Mouse (Mus musculus) heart, adult 2 months (tissue): Measurements from ENCODE around the gene Syt16. TPM values are rescaled to one million over a fixed set of nuclear protein-coding genes. Genes with fewer than 3 reads are reported as not detected.

Source experiments
- DNase-seq, 2 experiments: peaks; one replicate each; pipeline ENCODE4 v3.0.0; 2021
- H3K27ac ChIP-seq: fragments of 200-600 bp; 2 replicates; pipeline ENCODE4 v1.8.1; 2022
- H3K27me3 ChIP-seq: fragments of 200-500 bp; 2 replicates; pipeline ENCODE4 v1.6.1; 2012; ENCODE audit warnings: mild to moderate bottlenecking, low read length, inconsistent platforms, mixed read lengths; ENCODE audit not compliant: control insufficient read depth, insufficient read depth
- H3K36me3 ChIP-seq: fragments of 200-500 bp; 2 replicates; pipeline ENCODE4 v1.6.1; 2012; ENCODE audit warnings: low read length, inconsistent platforms; ENCODE audit not compliant: control insufficient read depth, insufficient read depth
- H3K4me1 ChIP-seq: fragments of 200-500 bp; 2 replicates; pipeline ENCODE4 v1.6.1; 2011; ENCODE audit warnings: low read length; ENCODE audit not compliant: control insufficient read depth, insufficient read depth
- H3K4me3 ChIP-seq: fragments of 200-600 bp; 2 replicates; pipeline ENCODE4 v1.8.1; 2022
- H3K79me2 ChIP-seq: fragments of 200-500 bp; replicated peaks from 2 replicates; pipeline ENCODE4 v1.6.1; 2012; ENCODE audit warnings: mild to moderate bottlenecking, inconsistent platforms, low read length, moderate library complexity, mixed read lengths; ENCODE audit not compliant: control insufficient read depth, insufficient read depth
- H3K9ac ChIP-seq: fragments of 200-500 bp; 2 replicates; pipeline ENCODE4 v1.6.1; 2012; ENCODE audit warnings: low read depth, mild to moderate bottlenecking, control low read depth, inconsistent platforms, low read length, mixed read lengths
- CTCF ChIP-seq: fragments of 200-600 bp; IDR thresholded peaks from 2 replicates; pipeline ENCODE4 v1.8.1; 2022; ENCODE audit warnings: antibody characterized with exemption, mild to moderate bottlenecking, moderate library complexity
- EP300 ChIP-seq: fragments of 200-500 bp; IDR thresholded peaks from 2 replicates; pipeline ENCODE4 v1.6.1; 2011; ENCODE audit warnings: low read depth, low read length, control low read depth; ENCODE audit not compliant: insufficient read depth
- POLR2A ChIP-seq: fragments of 200-500 bp; IDR thresholded peaks from 2 replicates; pipeline ENCODE4 v1.6.1; 2011; ENCODE audit warnings: mild to moderate bottlenecking, low read depth, low read length, control low read depth; ENCODE audit not compliant: insufficient read depth
- WGBS: fragments of 180-500 bp; shearing (Covaris S2); methylation state at CpG from one replicate; pipeline ENCODE4 v1.1.7; 2018; 5-methylcytosine and 5-hydroxymethylcytosine counted together
- intact Hi-C: fragments of 180-260 bp; cut with DNase I; formaldehyde crosslinking; loops from one replicate; pipeline ENCODE4 v1.15.1; 2025
- polyA plus RNA-seq: library from polyadenylated mRNA; depleted of rRNA; stranded (reverse); fragments of >200 nt; gene quantifications from 2 replicates; pipeline ENCODE4 v1.2.3, GENCODE M21; 2012
- total RNA-seq, 2 experiments: library from RNA; stranded (reverse); gene quantifications; 2 replicates each; pipeline ENCODE4 v1.2.3; 2021

The Syt16 gene
- total and polyA plus RNA-seq, 3 experiments, result 0.10 TPM; not detected in 2

- H3K36me3 ChIP-seq, result no peaks in the 10 kb centered on the region
- H3K27ac ChIP-seq, result no peak overlapping the region
- H3K4me3 ChIP-seq, result no peak overlapping the region
- WGBS, result 1% methylated on average over 4 of the region's 4 CpGs
- no peaks in the 10 kb centered on the region for H3K27me3 ChIP-seq
- H3K79me2 ChIP-seq, result no peaks in the 10 kb centered on the region
- no peaks in the 10 kb centered on the region for H3K4me1 ChIP-seq
- intact Hi-C loops, result loop anchor here (5.0 kb wide), 2 partner anchors 281 to 586 kb away; no protein-coding TSS in a partner anchor
- H3K9ac ChIP-seq, result no peak overlapping the region
- DNase-seq, result no peak
- TF ChIP-seq CTCF (peak; percentile 85), POLR2A (no peak), EP300 (no peak)
These were observed 296.2 kb downstream of the Syt16 start for GRCm38 (mm10) chr12:74293624-74294023.

- H3K27me3 ChIP-seq, result no peaks in the 10 kb centered on the region
- H3K4me3 ChIP-seq, result no peak overlapping the region
- no peak for DNase-seq
- no peak for TF ChIP-seq EP300
- TF ChIP-seq POLR2A, result no peak
- TF ChIP-seq CTCF, result no peak
- H3K79me2 ChIP-seq, result no peaks in the 10 kb centered on the region
- no peaks in the 10 kb centered on the region for H3K36me3 ChIP-seq
- H3K27ac ChIP-seq, result no peak overlapping the region
- 46% methylated on average over 5 of the region's 5 CpGs for WGBS
- no peak overlapping the region for H3K9ac ChIP-seq
- intact Hi-C loops, result no loop called here
- no peaks in the 10 kb centered on the region for H3K4me1 ChIP-seq
These were observed 298.9 kb downstream of the Syt16 start for GRCm38 (mm10) chr12:74296374-74296773.

- WGBS, result 86% methylated on average over 6 of the region's 6 CpGs
These were observed 304.1 kb downstream of the Syt16 start for GRCm38 (mm10) chr12:74301559-74301958.

GRCm38 (mm10) chr12:74303418-74304294 lies 306.2 kb downstream of the Syt16 start:
- H3K4me1 ChIP-seq, result no peaks in the 10 kb centered on the region

More at GRCm38 (mm10) chr12:74301559-74301958, 304.1 kb downstream of the Syt16 start:
- Histone ChIP-seq H3K4me1 (no peaks in the 10 kb centered on the region), H3K4me3 (no peak overlapping the region), H3K27ac (no peak overlapping the region), H3K36me3 (no peaks in the 10 kb centered on the region), H3K27me3 (no peaks in the 10 kb centered on the region), H3K79me2 (no peaks in the 10 kb centered on the region), H3K9ac (no peak overlapping the region)
- no peak for TF ChIP-seq EP300
- no peak for TF ChIP-seq CTCF
- TF ChIP-seq POLR2A, result no peak
- intact Hi-C loops, result no loop called here
- DNase-seq, result no peak

GRCm38 (mm10) chr12:74312611-74313010 lies 315.1 kb downstream of the Syt16 start:
- no peaks in the 10 kb centered on the region for H3K36me3 ChIP-seq
- intact Hi-C loops, result no loop called here
- H3K27ac ChIP-seq, result no peak overlapping the region
- no peak for DNase-seq
- 81% methylated on average over 3 of the region's 3 CpGs for WGBS
- no peak for TF ChIP-seq POLR2A
- TF ChIP-seq CTCF, result no peak
- TF ChIP-seq EP300, result no peak
- H3K4me3 ChIP-seq, result no peak overlapping the region
- H3K9ac ChIP-seq, result no peak overlapping the region
- no peaks in the 10 kb centered on the region for H3K27me3 ChIP-seq
- H3K79me2 ChIP-seq, result no peaks in the 10 kb centered on the region
- peaks cover 3% of the 10 kb centered on the region for H3K4me1 ChIP-seq

More at GRCm38 (mm10) chr12:74303418-74304294, 306.2 kb downstream of the Syt16 start:
- H3K36me3 ChIP-seq, result no peaks in the 10 kb centered on the region
- TF ChIP-seq POLR2A (no peak), CTCF (no peak), EP300 (no peak)
- no peaks in the 10 kb centered on the region for H3K27me3 ChIP-seq
- no peaks in the 10 kb centered on the region for H3K79me2 ChIP-seq
- DNase-seq, result no peak
- H3K27ac ChIP-seq, result no peak overlapping the region
- 61% methylated on average over 9 of the region's 9 CpGs for WGBS
- intact Hi-C loops, result no loop called here
- H3K9ac ChIP-seq, result no peak overlapping the region
- no peak overlapping the region for H3K4me3 ChIP-seq

GRCm38 (mm10) chr12:74315221-74315620 lies 317.8 kb downstream of the Syt16 start:
- Histone ChIP-seq H3K4me3 (no peak overlapping the region), H3K79me2 (no peaks in the 10 kb centered on the region), H3K36me3 (no peaks in the 10 kb centered on the region), H3K27ac (no peak overlapping the region), H3K4me1 (peaks cover 3% of the 10 kb centered on the region), H3K9ac (no peak overlapping the region), H3K27me3 (no peaks in the 10 kb centered on the region)
- WGBS, result 56% methylated on average over 2 of the region's 2 CpGs
- DNase-seq, result no peak
- intact Hi-C loops, result no loop called here
- TF ChIP-seq EP300 (no peak), CTCF (no peak), POLR2A (no peak)
